Mouse (Mus musculus) activated CD4-positive, CD25-positive, alpha-beta regulatory T cell, adult 4 months (primary cell): ENCODE results near the gene Coa6. TPM values are rescaled to one million over a fixed set of nuclear protein-coding genes. Genes with fewer than 3 reads are reported as not detected.
"Not testable (repeated sequence)": the region's sequence is repeated elsewhere in the genome, so short reads cannot be mapped to it uniquely, and the experiment has no call there.

Source experiments
- ATAC-seq: one replicate; pipeline ENCODE4 v1.8.0; 2017
- polyA plus RNA-seq, 2 experiments: library from polyadenylated mRNA; unstranded; fragments of 100-300 nt; shearing (Covaris generic); gene quantifications; one replicate each; pipeline ENCODE4 v1.2.1; 2017

The Coa6 gene
- polyA plus RNA-seq: 10 to 100 TPM; 47.9 to 64.2 TPM

DNA sequence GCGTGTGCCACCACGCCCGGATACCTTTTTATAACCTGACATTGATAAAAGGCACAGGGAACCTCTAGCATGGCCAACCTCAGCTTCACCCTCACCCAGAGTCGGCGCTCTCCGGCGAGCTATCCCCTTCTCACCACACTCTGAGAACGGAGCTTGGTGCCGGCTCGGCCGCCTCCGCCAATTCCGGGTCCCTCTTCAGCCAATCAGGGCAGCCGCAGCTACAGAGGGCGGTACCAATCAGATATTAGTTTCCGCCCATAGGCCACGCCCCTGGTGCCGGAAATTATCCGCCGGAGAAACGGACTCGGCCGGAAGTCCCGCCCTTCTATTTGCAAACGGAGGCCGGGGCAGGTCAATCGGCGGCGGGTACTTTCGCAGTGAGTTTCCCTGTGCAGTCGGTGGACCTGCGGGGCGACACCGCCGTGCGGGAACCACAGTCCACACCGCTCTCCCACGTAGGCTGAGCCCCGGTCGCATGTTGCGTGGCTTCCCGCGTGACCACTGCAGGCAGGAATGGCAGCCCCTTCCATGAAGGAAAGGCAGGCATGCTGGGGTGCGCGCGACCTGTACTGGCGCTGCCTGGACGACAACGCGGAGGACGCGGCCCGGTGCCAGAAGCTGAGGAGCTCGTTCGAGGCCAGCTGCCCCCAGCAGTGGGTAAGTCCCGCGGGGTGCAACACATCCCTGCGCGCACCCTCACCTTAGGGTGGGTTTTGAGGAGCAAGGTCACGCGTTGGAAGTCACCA, at the start of gene Coa6:
TSS of gene Coa6 (plus strand) at position 342 of the 746 bp plus-strand sequence.
- ATAC-seq: peak; percentile 98

DNA sequence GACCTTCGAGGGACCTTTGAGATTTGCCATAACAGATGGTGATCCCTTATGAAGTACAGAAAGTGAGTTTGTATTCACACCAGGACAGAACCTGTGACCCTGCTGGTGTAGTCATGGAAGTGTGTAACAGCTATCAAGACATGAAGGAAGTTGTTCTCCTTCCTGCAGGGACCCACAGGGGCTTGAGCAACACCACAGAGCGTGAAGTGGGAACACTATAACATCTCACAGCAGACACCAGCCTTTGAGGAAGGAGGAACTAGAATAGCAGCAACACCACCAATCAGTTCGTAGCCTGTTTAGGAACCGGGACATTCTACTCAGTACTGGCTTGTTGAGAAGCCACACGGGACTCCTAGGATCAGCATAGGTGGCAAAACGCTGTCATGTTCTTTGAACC, 42.7 kb upstream of the Coa6 start:
- ATAC-seq: no peak

DNA sequence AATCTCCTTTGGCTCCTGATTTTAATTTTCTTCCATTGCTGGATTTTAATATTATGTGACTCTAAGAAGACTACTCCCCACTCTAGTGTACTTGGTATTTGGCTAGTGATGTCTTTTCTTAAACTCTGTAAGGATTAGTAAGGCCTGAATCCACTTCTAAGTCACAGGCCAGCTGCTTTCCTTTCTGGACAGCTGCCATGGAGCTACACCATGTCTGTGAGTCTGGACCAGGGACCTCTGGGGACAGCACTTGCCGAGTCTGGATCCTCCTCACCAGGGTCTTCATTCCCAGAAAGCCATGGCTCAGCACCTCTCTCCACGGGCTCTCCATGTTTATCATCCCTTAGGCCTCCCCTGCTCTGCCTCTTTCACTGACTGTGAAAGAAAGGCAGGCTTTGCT, 42.2 kb upstream of the Coa6 start:
- ATAC-seq: no peak

DNA sequence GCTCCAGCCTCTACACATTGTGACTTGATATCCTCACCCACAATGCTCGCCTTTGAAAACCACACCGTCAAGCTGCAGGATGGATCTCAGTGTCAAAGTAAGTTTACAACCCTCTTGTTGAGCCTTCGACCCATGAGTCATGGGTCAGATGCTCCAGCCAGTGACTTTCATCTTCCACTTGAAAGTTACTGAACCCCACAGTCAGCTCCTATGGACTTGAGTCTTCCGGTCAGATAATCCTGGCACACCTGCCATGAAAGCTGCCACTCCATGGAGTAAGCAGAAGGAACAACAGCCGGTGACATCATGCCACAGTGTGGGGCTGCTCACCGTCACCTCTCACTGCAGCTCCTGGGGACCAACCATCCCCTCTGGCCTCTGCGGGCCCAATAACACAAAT, 41.0 kb upstream of the Coa6 start:
- no peak for ATAC-seq

DNA sequence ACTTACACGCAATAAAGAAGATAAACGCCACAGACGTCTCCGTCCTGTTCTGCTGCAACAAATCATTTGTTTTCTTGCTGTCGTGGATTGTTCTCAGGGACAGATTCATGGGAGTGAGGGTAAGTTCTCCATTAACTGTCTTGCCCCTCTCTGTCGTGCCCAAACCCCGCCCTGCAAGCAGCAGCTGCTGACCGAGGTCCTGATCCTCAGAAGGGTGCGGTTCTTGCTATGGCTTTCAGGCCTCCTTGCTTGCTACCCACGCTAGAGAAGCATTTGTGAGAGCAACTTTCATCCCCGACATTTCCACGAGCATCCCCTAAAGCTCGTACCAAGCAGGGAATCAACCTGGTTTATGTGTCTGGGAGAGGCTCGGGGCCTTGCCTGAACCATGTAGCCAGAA, 40.1 kb upstream of the Coa6 start:
- no peak for ATAC-seq

DNA sequence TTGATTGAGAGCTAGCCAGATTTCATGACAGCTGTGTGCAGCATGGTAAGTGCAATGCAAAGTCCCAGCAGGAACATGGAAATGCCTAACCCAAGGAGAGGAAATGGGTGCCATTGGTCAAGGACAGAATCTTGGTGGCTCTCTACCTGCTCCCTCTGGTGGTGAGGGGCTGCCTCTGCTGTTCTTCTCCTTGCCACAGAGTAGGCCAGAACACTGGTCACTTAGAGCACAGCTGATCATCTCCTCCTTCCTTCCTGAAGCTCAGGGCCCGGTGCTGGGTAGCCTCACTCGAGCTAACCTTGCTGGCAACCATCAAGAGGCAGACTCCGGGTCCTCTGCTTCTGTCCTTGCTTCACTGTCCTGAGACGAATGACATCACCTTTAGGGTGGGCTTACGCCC, 39.6 kb upstream of the Coa6 start:
- no peak for ATAC-seq

DNA sequence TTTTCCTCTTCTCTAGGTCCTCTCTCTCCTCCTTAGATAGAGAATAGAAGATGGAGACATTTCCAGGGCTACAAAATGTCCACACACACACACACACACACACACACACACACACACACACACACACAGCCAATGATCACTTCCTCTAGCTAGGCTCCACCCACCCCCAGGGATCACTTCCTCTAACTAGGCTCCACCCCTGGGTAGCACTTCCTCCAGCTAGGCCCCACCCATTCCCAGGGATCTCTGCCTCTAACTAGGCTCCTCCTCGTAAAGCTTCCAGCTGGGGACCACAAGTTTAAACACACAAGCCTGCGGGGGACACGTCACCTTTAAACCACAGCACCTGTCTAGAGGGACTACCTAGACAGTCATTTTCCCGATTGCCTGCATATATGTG, 34.7 kb upstream of the Coa6 start:
- ATAC-seq: no peak

DNA sequence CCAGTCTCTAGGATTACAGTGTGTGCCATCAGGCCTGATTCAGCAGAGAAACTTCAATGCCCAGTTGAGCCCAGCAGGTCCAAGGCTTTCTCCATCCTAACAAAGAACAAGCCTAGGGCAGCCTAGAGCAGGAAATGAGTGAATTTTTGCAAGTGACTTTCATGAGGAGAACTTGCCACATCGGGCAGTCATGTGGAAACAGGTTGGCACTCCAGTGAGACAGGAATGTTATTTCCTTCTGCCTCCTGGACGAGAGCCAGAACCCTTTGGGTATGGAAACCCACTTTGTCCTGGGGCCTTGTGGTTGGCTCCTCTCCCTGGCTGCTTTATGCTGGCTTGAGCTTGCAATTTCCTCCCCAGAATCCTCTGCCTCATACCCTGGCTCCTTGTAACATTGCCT, 30.8 kb upstream of the Coa6 start:
- ATAC-seq: no peak

DNA sequence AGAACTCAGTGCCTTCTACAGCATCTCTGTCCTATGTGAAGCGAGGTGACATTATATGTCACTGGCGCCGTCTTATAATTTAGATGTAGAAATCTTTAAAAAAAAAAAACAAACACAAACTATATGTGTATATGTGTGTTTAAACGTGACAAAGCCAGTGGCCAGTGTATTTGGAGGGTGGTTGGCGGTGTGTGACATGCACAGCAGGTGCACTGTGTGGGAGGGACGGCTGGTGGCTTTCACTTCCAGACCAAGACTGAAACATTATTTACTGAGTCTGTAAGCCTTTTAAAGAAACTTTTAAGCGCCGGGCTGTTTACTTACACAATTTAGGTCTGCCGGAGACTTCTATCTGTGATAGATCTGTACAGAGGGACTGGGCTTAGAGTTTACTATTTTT, 26.9 kb upstream of the Coa6 start:
- no peak for ATAC-seq

DNA sequence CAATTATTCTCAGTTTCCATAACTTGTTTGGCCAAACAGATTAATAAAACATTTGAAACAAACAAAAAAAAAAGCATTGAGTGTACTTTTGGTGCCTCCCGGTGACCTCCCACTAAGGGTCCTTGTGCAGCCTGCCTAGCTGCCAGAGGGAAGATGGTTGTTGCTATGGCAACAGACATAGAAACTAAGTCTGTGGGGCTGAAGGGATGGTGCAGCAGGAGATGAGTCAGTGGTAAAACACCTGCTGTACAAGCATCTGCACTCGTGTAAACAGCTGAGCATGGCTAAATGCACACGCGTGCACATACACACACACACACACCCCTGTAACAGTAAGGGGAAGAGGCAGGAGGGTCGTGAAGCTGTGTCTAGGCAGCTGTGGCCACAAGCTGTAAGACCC, 26.4 kb upstream of the Coa6 start:
- ATAC-seq: no peak

DNA sequence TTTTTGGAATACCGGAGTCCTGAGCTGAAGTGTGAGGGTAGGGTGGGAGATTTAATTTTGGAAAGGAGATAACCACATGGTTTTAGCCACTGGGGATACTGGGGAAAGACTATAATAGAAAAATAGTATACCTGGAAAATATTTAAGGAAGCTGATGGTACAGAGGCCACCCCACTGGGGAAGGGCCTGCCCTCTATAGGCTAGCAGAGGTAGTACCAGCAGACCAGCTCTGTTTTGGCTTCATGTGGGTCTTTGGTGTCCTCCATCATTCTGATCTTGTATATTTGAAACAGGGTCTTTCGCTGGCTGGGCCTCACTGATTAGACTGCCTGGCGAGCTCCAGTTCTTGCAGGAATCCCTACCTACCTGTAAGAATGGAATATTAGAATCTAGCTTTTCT, 24.0 kb upstream of the Coa6 start:
- no peak for ATAC-seq

DNA sequence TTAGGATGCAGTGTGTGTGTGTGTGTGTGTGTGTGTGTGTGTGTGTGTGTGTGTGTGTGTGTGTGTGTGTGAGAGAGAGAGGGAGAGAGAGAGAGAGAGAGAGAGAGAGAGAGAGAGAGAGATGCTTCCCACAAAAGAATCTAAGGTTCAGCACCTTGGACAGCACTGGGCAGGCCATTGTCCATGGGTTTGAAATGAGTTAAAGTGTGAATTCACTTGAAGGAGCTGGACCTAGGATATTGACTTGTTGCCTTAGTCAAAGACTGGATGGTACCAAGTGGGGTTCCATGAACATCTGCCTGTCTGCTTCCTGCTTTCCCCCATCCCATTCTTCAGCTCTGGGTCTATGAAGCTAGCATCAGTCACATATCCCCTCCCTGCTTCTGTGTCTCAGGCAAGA, 17.8 kb upstream of the Coa6 start:
- ATAC-seq: not testable (repeated sequence)

DNA sequence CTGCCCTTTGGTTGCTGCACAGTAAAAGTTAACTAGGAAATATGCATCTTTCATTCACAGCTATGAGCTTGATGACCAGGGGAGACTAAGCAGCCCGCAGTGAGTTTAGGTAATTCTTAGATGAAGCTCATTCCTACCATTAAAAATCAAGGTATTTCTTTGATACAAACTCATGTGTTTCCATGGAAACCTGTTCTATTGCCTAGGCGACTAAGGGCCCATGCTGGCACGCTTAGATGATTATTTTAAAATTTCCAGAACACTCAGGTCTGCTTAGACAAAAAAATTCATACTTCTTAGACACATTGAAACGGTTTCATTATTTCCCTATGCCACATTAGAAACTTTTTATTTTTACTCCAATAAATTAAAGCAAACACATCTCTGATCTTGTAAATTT, 17.3 kb upstream of the Coa6 start:
- ATAC-seq: no peak

DNA sequence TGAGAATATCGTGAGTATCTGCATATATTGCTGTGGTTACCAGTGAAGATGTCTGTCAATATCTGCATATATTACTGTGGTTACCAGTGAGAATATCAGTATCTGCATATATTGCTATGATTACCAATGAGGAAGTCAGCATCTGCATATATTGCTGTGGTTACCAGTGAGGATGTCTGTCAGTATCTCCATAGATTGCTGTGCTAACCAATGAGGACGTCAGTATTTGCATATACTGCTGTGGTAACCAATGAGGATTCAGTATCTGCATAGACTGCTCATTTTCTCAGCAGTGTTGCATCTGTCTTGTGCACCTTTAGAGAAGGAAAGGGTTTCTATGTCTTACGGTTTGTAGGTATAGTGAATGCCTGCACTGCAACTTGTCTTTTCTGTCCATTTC, 1.5 kb upstream of the Coa6 start:
- ATAC-seq: peak; percentile 26

DNA sequence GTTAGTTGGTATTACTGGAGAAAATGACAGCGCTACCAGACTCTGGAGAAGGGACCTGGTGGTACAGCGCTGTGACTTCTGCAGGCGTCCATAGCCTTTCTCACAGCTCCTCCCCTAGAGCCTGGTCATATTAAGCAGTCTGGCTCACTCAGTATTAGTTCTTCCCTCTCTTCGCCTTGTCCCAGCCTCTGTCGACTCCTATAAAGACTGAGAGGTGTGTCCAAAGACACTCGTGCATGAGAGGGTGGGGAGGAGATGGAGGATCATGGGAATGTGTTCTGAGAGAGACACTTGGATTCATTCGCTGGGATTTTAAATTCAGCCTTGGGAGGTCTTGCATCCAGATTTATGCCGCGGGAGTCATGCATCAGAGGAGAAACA, 595 bp downstream of the Coa6 start:
- ATAC-seq: peak; percentile 3

DNA sequence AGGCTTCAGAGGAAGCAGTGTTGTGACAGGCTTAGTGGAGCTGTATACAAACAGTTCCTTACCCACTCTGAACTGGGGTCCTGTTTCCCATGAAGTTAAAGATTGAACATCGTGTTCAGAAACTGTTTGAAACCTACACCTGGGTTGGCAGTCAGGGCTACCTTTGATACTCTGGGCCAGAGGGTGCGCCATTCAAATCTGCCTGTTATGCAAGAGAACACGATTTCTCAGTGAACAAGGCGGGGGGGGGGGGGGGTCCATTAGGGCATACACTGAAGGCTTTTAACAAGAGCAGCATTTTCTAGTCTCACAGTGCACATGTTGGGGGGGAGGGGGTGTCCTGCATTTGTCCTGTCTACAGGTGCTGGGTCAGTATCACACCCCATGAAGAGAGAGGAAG, 1.8 kb downstream of the Coa6 start:
- ATAC-seq: no peak

DNA sequence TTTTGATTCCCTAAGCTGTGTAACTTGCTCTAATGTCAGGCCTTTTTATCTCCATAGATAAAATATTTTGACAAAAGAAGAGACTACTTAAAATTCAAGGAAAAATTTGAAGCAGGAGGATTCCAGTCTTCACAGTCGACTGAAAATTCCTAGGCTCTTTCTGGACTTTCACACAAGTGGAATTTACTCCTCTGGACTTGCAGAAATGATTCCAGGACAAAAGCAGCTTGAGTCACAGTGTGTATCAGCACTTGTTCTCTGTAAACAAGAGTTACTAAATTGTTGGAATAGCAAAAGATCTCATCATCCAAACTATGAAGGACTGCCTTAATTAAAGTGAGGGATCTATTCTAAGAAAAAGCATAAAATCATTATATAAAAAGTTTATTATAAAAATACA, 2.6 kb downstream of the Coa6 start:
- ATAC-seq: no peak

DNA sequence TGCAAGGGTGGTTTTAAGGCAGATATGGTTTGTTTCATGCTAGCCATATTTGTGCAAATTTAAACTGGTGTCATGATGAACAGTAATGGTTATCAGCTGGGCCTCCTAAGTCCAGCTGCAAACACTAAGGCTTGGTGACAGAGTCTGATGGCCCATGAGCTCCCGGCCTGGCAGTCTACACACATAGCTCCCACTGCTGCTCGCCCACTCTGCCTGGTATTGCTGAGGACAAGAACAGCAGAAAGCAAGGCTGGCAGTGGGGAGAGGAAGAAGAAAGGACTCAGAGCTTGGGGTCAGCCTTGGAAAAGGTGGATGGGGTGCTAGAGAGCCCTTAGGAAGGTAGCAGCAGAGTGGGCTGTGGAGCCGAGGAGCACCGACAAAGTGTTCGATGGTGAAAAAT, 7.3 kb downstream of the Coa6 start:
- no peak for ATAC-seq

DNA sequence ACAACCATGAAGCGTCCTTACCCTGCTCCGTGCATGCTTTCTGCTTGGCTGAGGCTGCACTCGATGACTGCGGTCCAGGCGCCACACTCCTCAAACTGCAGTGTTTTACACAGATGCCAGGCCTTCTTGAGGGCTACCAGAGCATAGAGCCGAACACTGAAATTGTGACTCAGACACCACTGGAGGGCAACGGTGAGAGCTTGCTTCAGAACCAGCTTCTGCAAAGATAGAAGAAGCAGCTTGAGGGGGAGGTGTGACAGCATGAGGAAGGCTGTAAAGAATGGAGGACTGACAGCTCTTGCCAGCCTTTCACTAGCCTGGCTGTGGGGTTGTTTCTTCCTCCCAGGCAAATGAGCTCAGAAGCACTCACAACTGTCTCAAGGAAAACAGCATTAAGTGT, 11.5 kb downstream of the Coa6 start:
- ATAC-seq: no peak

DNA sequence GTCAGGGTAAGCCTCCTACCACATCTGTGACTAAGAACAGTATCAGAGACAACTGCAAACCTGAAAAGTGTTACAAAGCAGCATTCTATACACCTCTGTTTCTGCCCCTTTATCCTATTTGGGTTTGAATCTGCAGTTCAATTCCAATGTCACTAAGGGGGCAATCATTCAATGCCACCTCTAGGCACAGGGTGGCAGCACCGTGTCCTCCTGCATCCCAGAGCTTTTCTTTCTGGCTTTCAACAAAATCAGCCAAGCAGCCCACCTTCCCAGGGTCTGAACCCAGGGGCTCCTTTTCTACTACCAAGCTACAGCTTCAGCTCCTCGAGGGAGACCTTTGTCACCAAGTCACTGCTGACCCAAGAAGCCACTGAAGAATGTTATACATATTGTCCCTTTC, 16.6 kb downstream of the Coa6 start:
- no peak for ATAC-seq

DNA sequence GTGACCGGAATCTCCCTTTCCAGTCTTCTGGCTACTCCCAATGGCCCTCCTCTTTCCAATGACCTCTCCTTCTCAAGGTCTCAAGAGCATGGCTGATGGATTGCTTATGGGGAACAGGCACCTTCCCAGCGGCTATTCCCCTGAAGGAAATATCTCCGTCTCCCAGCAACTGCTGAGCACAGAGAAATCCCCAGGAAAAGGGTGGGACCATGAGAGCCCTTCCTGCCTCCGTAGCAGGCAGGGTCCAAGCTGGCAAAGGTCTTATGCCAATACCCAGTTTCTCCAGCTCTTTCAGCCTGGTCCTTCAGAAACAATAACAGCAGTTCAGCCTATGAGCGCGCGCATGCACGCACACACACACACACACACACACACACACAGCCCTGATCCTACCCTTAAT, 28.8 kb downstream of the Coa6 start:
- no peak for ATAC-seq

DNA sequence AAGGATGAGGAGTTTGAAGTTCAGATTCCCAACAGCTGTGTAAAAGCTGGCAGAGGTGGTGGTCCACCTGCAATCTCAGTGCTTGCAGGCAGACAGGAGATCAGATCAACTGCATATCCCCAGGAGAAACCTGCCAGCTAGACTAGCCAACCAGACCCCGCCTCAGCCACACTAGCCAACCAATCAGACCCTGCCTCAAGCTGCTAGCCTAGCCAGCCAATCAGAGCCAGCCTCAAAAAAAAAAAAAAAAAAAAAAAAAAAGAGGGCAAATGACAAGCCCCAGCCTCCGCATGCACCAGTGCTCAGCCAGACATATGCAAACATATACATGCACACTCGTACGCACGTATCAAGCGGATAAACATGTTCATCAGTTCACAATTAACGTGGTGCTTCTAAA, 33.1 kb downstream of the Coa6 start:
- no peak for ATAC-seq

DNA sequence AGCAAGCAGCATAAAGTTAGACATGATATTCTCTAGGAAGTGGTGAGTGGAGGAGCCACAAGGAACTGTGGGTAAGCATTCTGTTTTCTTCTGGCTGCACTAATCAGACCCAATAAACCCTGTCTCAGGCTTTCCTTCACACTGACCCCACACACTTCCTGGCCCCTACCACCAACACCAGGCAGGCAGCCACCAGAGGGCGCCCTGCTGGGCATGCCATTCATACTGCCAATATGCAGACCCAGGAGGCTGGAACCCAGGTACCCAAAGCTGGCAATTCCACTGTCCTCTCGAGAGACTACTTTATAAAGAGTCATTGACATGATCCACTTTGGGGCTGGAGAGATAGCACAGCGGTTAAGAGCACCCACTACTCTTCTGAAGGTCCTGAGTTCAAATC, 38.0 kb downstream of the Coa6 start:
- no peak for ATAC-seq

DNA sequence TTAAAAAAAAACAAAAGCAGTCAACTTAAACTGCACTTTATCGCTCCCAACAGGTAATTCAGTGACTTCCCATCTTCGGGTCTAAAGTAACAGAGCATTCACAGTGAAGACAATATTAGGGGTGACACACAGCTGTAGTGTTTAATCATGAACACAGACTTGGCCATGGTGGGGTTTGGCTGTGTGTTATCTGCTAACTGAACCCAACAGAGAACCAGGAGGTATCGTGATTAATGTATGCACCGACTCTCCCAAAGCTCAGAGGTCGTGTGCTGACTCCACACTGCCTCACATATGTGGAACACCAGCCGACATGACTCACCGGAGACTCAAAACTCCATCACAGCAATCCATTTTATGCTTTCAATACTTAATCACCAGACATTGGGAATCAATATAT, 39.4 kb downstream of the Coa6 start:
- ATAC-seq: no peak

DNA sequence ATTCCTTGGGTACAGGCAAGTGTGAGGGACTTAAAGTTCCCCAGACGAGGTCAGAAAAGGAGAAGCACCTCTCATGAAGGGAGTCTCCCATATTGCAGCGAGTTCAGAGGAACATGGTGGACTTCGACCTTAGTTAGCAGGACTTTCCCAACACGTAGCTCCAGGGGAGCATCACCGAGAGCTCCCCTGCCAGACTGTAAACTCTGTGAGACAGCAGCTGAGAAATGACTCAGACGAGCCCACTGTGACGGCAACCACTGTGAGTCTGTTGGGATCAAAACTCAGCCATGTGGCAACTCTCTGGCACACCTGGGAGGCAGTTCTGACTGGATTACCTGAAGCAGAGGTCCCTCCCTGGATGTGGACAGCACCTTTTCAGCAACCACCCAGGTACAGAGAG, 41.8 kb downstream of the Coa6 start:
- no peak for ATAC-seq
